Mouse (Mus musculus) testis, adult 2 months (tissue): Measurements from ENCODE around the gene Acot7.

Experiments
- CTCF ChIP-seq: fragments of 200-500 bp; IDR thresholded peaks from 2 replicates; pipeline ENCODE4 v1.5.1; 2012; ENCODE audit warnings: low read depth, mild to moderate bottlenecking, inconsistent platforms, low read length, moderate library complexity; ENCODE audit not compliant: control insufficient read depth, insufficient read depth, insufficient replicate concordance
- POLR2A ChIP-seq: fragments of 200-500 bp; IDR thresholded peaks from 2 replicates; pipeline ENCODE4 v1.6.1; 2012; ENCODE audit warnings: low read depth, mild to moderate bottlenecking, inconsistent platforms, low read length, moderate library complexity; ENCODE audit not compliant: control insufficient read depth

DNA sequence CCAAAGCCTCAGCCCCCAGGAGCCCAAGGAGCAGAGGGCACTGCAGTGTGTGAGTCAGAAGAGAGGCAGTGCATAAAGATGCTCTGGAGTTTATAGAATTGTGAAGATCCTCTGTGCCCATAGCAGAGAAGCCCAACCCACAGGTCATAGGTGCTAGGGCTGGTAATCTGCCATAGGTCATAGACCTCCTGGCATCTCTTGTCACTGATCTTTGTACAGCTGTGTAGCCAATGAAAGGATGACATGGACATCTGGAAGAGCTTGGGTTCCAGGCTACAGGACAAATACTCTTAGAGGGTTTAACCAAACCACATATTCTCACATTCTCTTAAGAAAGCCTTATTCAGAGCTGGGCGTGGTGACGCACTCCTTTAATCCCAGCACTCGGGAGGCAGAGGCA lies 41.7 kb downstream of the Acot7 start:
- no peak for TF ChIP-seq CTCF
- no peak for TF ChIP-seq POLR2A
